Comparison of ENCODE assay signal across 22 mouse cellular contexts in genomic region chr2:39069096-39069495, GRCm38 (mm10). TPM values are rescaled to one million over a fixed set of nuclear protein-coding genes. Genes with fewer than 3 reads are reported as not detected.
DNase-seq lines count a peak whose midpoint lies in the region; TF ChIP-seq lines count a peak whose summit lies in the region.
"Had no signal": no experiment of that assay in that cellular context is flagged by ENCODE, and none has a peak within 500 bp of the region (broad histone marks: within the 10 kb centered on the region; RNA-seq: fewer than 3 reads in every experiment).

No protein-coding gene starts in this region.

- no peak overlapping the region for H3K27ac ChIP-seq in left cerebral cortex, adult 2 months
- H3K27ac ChIP-seq: embryonic facial prominence, embryonic 10.5 days; embryonic facial prominence, embryonic 12.5 days; forebrain, embryonic 10.5 days; forebrain, embryonic 12.5 days had no signal

- intact Hi-C loops in left cerebral cortex, adult 2 months (cut with DNase I), result no loop called here

- peak; percentile 6 to 24 for DNase-seq in frontal cortex, postnatal 36 days (ENCODE audit: low spot score in 2 of 2)
- DNase-seq in frontal cortex, postnatal 25 days (ENCODE audit: low spot score in 2 of 2), result no peak
- DNase-seq in 3T3-L1 (ENCODE audit: low read depth, low spot score) (peak; percentile 59), ES-CJ7 (ENCODE audit: low read depth, low spot score) (peak; percentile 5)
- DNase-seq in brain, adult 2 months (ENCODE audit: low read depth, low spot score), result peak; percentile 51
- no peak for DNase-seq in left cerebral cortex, adult 2 months (ENCODE audit: extremely low spot score in 1 of 2, low spot score in 2 of 2)
- DNase-seq in cerebellum, postnatal 10 days, result no peak
- DNase-seq in spleen, adult 18-20 months, result no peak
- DNase-seq: adrenal gland, adult 2 months; adrenal gland, postnatal 10 days; adrenal gland, postnatal 25 days; cerebellum, adult 11-12 months; cerebellum, adult 2 months; cerebellum, adult 9-10 months; cerebellum, postnatal 14 days; cerebellum, postnatal 36 days; embryo, embryonic 11 days had no signal

- no peak for TF ChIP-seq CTCF in left cerebral cortex, adult 2 months (IDR thresholded peaks at IDR 0.05)

- H3K4me3 ChIP-seq in left cerebral cortex, adult 2 months, result no peak overlapping the region
- H3K4me3 ChIP-seq: embryonic facial prominence, embryonic 10.5 days; embryonic facial prominence, embryonic 12.5 days; erythroblast, embryonic 14.5 days; forebrain, embryonic 10.5 days; forebrain, embryonic 12.5 days had no signal

RNA-seq across cellular contexts. Expression of gene Golga1, which starts 3.8 kb away (rescaled TPM):
- 10 to 100 TPM; 30.3 to 31.1 TPM for total RNA-seq in left cerebral cortex, adult 2 months (2021)

Comparison
In these comparisons a context has a peak if more than half of its experiments do, and no peak if none do; other contexts are left out.
1. DNase-seq: peak in frontal cortex, postnatal 36 days (2 of 2), 3T3-L1 (single experiment), ES-CJ7 (single experiment) and brain, adult 2 months (single experiment); none in frontal cortex, postnatal 25 days (0 of 2), left cerebral cortex, adult 2 months (0 of 2), cerebellum, postnatal 10 days (0 of 2) and spleen, adult 18-20 months (0 of 2).